Mouse (Mus musculus) intestine, postnatal 0 days (tissue): Measurements from ENCODE around the gene Llcfc1. TPM values are rescaled to one million over a fixed set of nuclear protein-coding genes. Genes with fewer than 3 reads are reported as not detected.
A peak's percentile ranks its signal among the peaks of the same experiment; 100 is the strongest.

ENCODE experiments used
- ATAC-seq: fragments of 200-750 bp; cut with Nextera tagmentation; 2 replicates; pipeline ENCODE4 v1.8.0; 2017; ENCODE audit warnings: mild to moderate bottlenecking, moderate TSS enrichment, moderate library complexity
- H3K27ac ChIP-seq: fragments of 300-500 bp; sonication (generic); 2 replicates; pipeline ENCODE4 v1.5.1; 2014; ENCODE audit warnings: mild to moderate bottlenecking, low read depth, low read length, moderate library complexity
- H3K27me3 ChIP-seq: fragments of 300-500 bp; sonication (generic); replicated peaks from 2 replicates; pipeline ENCODE4 v1.6.1; 2014; ENCODE audit warnings: low read length, mixed read lengths; ENCODE audit not compliant: control insufficient read depth, insufficient read depth
- H3K36me3 ChIP-seq: fragments of 300-500 bp; sonication (generic); 2 replicates; pipeline ENCODE4 v1.6.1; 2014; ENCODE audit warnings: mild to moderate bottlenecking, moderate library complexity; ENCODE audit not compliant: control insufficient read depth, insufficient read depth
- H3K4me1 ChIP-seq: fragments of 300-500 bp; sonication (generic); replicated peaks from 2 replicates; pipeline ENCODE4 v1.6.1; 2014; ENCODE audit warnings: antibody characterized with exemption, low read length, mixed read lengths; ENCODE audit not compliant: control insufficient read depth, insufficient read depth
- H3K4me2 ChIP-seq: fragments of 300-500 bp; sonication (generic); replicated peaks from 2 replicates; pipeline ENCODE4 v1.6.1; 2014; ENCODE audit warnings: low read depth, mild to moderate bottlenecking, moderate library complexity
- H3K4me3 ChIP-seq: fragments of 300-500 bp; sonication (generic); 2 replicates; pipeline ENCODE4 v1.5.1; 2014; ENCODE audit warnings: low read depth, low read length
- H3K9ac ChIP-seq: fragments of 300-500 bp; sonication (generic); 2 replicates; pipeline ENCODE4 v1.6.1; 2014; ENCODE audit warnings: mild to moderate bottlenecking, low read depth, low read length
- H3K9me3 ChIP-seq: fragments of 300-500 bp; sonication (generic); 2 replicates; pipeline ENCODE4 v1.6.1; 2016; ENCODE audit warnings: mixed run types; ENCODE audit not compliant: control insufficient read depth
- CTCF ChIP-seq: sonication (generic); IDR thresholded peaks from 2 replicates; pipeline ENCODE4 v1.5.1; 2016; ENCODE audit warnings: low read depth, mild to moderate bottlenecking, control low read depth, antibody characterized with exemption, moderate library complexity
- WGBS: fragments of 180-500 bp; shearing (Covaris S2); extraction: QIAGEN DNeasy Blood & Tissue Kit; methylation state at CpG from one replicate; pipeline ENCODE4 v1.1.7; 2014; 5-methylcytosine and 5-hydroxymethylcytosine counted together
- polyA plus RNA-seq: library from polyadenylated mRNA; unstranded; fragments of >200 nt; fragmentation: Nextera tagmentation; extraction: Ambion mirVana; gene quantifications from 2 replicates; pipeline ENCODE4 v1.2.1, GENCODE M21; 2015

Llcfc1 gene
- polyA plus RNA-seq, 1 experiment from 2014 or later = 3.5 TPM

GRCm38 (mm10) chr6:41654648-41655047 is 29.6 kb upstream of the Llcfc1 start:
- Histone ChIP-seq H3K9ac (no peak overlapping the region), H3K9me3 (no peaks in the 10 kb centered on the region), H3K4me3 (no peak overlapping the region), H3K4me1 (no peaks in the 10 kb centered on the region), H3K4me2 (no peak overlapping the region), H3K27ac (no peak overlapping the region), H3K36me3 (no peaks in the 10 kb centered on the region), H3K27me3 (no peaks in the 10 kb centered on the region)
- TF ChIP-seq CTCF = no peak
- 85% methylated on average over 8 of the region's 8 CpGs for WGBS
- ATAC-seq = no peak

GRCm38 (mm10) chr6:41658487-41658886 is 25.7 kb upstream of the Llcfc1 start:
- H3K27me3 ChIP-seq = no peaks in the 10 kb centered on the region
- no peak overlapping the region for H3K27ac ChIP-seq
- no peak overlapping the region for H3K4me3 ChIP-seq
- no peak for ATAC-seq
- no peak overlapping the region for H3K9ac ChIP-seq
- TF ChIP-seq CTCF = no peak
- H3K9me3 ChIP-seq = no peaks in the 10 kb centered on the region
- no peak overlapping the region for H3K4me2 ChIP-seq
- WGBS = 55% methylated on average over 1 of the region's 1 CpGs
- H3K4me1 ChIP-seq = no peaks in the 10 kb centered on the region
- no peaks in the 10 kb centered on the region for H3K36me3 ChIP-seq

GRCm38 (mm10) chr6:41662320-41662719 is 21.9 kb upstream of the Llcfc1 start:
- Histone ChIP-seq H3K27me3 (no peaks in the 10 kb centered on the region), H3K4me2 (no peak overlapping the region), H3K9ac (no peak overlapping the region), H3K9me3 (no peaks in the 10 kb centered on the region), H3K4me3 (no peak overlapping the region), H3K36me3 (no peaks in the 10 kb centered on the region), H3K27ac (no peak overlapping the region), H3K4me1 (no peaks in the 10 kb centered on the region)
- peak; percentile 69 for ATAC-seq
- peak; percentile 73 for TF ChIP-seq CTCF
- WGBS = 26% methylated on average over 2 of the region's 2 CpGs

DNA sequence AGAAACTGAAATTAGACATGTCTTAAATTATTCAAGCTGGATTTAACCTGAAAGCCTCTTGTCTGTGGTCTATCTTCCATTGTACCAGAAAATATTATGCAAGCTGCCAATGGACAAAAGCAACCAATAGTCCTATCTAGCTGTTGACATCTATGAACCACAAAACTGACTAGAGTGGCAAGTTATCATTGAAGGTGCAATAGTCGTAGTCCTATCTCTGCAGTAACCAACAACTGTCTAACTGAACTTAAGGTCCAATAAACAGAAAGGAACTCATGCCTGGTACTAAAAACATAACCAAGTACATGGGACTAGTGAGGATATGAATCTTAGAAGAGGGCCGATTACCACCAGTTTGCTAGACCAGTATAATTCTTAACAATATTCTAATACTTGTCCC is 7.7 kb upstream of the Llcfc1 start:
- no peak for ATAC-seq
- TF ChIP-seq CTCF = no peak
- Histone ChIP-seq H3K27ac (no peak overlapping the region), H3K27me3 (no peaks in the 10 kb centered on the region), H3K4me3 (no peak overlapping the region), H3K36me3 (no peaks in the 10 kb centered on the region), H3K4me2 (no peak overlapping the region), H3K4me1 (no peaks in the 10 kb centered on the region), H3K9me3 (no peaks in the 10 kb centered on the region), H3K9ac (no peak overlapping the region)
- 85% methylated on average over 2 of the region's 2 CpGs for WGBS

DNA sequence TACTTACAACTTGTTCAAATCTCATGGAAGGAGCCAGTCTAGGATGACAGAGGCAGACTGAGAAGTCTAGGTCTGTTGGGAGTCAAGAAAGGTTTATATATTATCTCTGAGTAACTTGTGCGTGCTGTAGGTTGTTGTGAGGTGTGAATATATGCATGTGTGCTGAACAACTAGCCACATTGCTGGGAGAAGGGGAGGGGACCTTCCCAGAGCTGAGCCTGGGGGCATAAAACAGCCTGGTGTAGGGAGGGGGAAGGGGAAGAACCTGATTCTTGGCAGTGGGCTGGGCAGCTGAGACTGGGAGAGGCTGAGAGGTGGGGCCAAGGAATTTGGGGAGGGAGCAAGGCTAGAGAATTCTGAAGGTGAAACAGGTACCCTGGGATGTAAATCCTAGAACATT is 3.6 kb upstream of the Llcfc1 start, which contains the start of gene Trpv5:
Gene Trpv5, minus strand, starts transcription at position 101 of the 400 bp plus-strand sequence.
- Histone ChIP-seq H3K27ac (no peak within 1 kb of the TSS), H3K4me1 (no peaks in the 10 kb centered on the region; the same call in 1 of the 2 replicates), H3K9ac (no peak within 1 kb of the TSS), H3K4me2 (no peak within 1 kb of the TSS), H3K4me3 (no peak within 1 kb of the TSS), H3K9me3 (no peaks in the 10 kb centered on the region), H3K27me3 (no peaks in the 10 kb centered on the region), H3K36me3 (no peaks in the 10 kb centered on the region)
- no peak for ATAC-seq
- TF ChIP-seq CTCF = no peak
- WGBS = 63% methylated on average over 1 of the region's 1 CpGs

- H3K27me3 ChIP-seq = no peaks in the 10 kb centered on the region
- no peaks in the 10 kb centered on the region; the same call in 1 of the 2 replicates for H3K4me1 ChIP-seq
- H3K9me3 ChIP-seq = no peaks in the 10 kb centered on the region
- no peaks in the 10 kb centered on the region for H3K36me3 ChIP-seq
- no peak overlapping the region for H3K4me3 ChIP-seq
- no peak overlapping the region for H3K9ac ChIP-seq
- no peak for ATAC-seq
- no peak for TF ChIP-seq CTCF
- H3K4me2 ChIP-seq = no peak overlapping the region
- WGBS = 53% methylated on average over 5 of the region's 5 CpGs
- H3K27ac ChIP-seq = no peak overlapping the region
Observed at GRCm38 (mm10) chr6:41681656-41682055, 2.6 kb upstream of the Llcfc1 start.

DNA sequence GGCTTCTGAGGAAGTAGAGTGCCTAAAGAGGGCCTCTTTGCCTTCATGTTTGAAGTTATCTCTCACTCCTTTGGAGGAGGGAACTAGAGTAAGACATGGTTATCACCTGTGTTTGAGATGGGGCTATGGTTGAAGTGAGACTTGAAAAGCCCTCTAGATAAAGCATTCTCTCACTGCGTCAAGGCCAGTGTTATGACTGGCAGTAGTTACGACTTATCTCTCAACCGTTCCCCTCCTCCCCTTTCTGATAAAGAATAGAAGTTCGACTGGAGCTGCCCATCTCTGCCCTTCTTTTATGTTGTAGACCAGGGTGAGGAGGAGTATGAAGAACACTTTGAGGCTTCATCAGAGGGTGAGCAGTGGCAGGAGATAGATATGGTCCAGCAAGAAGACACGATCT is 680 bp downstream of the Llcfc1 start:
- Histone ChIP-seq H3K36me3 (no peaks in the 10 kb centered on the region), H3K4me2 (no peak overlapping the region), H3K27me3 (no peaks in the 10 kb centered on the region), H3K9ac (no peak overlapping the region), H3K4me3 (no peak overlapping the region), H3K27ac (no peak overlapping the region), H3K9me3 (no peaks in the 10 kb centered on the region), H3K4me1 (no peaks in the 10 kb centered on the region; the same call in 1 of the 2 replicates)
- ATAC-seq = no peak
- WGBS = 56% methylated on average over 5 of the region's 5 CpGs
- no peak for TF ChIP-seq CTCF
